Mouse (Mus musculus): ENCODE measurements around the gene Mapk14. TPM values are rescaled to one million over a fixed set of nuclear protein-coding genes. Genes with fewer than 3 reads are reported as not detected.
"Not testable (repeated sequence)": the region's sequence is repeated elsewhere in the genome, so short reads cannot be mapped to it uniquely, and the experiment has no call there.

Mapk14 gene
- polyA plus RNA-seq, 1 experiment from 2014 or later = 30.0 TPM

- WGBS = 86% methylated on average over 6 of the region's 7 CpGs
- Histone ChIP-seq H3K4me2 (ENCODE audit: low read depth, low read length) (no peak overlapping the region), H3K9me3 (ENCODE audit: control insufficient read depth, low read length) (no peaks in the 10 kb centered on the region), H3K4me1 (ENCODE audit: control insufficient read depth, insufficient read depth, low read length) (no peaks in the 10 kb centered on the region), H3K27me3 (ENCODE audit: control insufficient read depth, insufficient read depth, low read length) (no peaks in the 10 kb centered on the region), H3K9ac (replicated peaks; ENCODE audit: low read depth, low read length) (no peak overlapping the region), H3K27ac (ENCODE audit: low read depth, low read length) (no peak overlapping the region), H3K36me3 (ENCODE audit: control insufficient read depth, insufficient read depth, low read length) (peaks cover 7% of the 10 kb centered on the region), H3K4me3 (ENCODE audit: low read depth, low read length) (no peak overlapping the region)
- ATAC-seq (ENCODE audit: low read depth) = no peak
These were observed 24.9 kb downstream of the Mapk14 start for GRCm38 (mm10) chr17:28715832-28716548.

- 90% methylated on average over 3 of the region's 3 CpGs for WGBS
- no peak overlapping the region for H3K27ac ChIP-seq (ENCODE audit: low read depth, low read length)
These were observed 26.4 kb downstream of the Mapk14 start for GRCm38 (mm10) chr17:28717535-28717934.

GRCm38 (mm10) chr17:28725783-28726182 is 34.7 kb downstream of the Mapk14 start, which contains the start of gene AC170998.1:
Gene AC170998.1 (plus strand): TSS chr17:28726083.
- Histone ChIP-seq H3K36me3 (ENCODE audit: control insufficient read depth, insufficient read depth, low read length) (peaks cover 25% of the 10 kb centered on the region), H3K4me2 (ENCODE audit: low read depth, low read length) (no peak within 1 kb of the TSS), H3K9me3 (ENCODE audit: control insufficient read depth, low read length) (no peaks in the 10 kb centered on the region), H3K4me1 (ENCODE audit: control insufficient read depth, insufficient read depth, low read length) (no peaks in the 10 kb centered on the region), H3K27me3 (ENCODE audit: control insufficient read depth, insufficient read depth, low read length) (no peaks in the 10 kb centered on the region), H3K27ac (ENCODE audit: low read depth, low read length) (no peak within 1 kb of the TSS), H3K4me3 (ENCODE audit: low read depth, low read length) (no peak within 1 kb of the TSS), H3K9ac (replicated peaks; ENCODE audit: low read depth, low read length) (no peak within 1 kb of the TSS)
- WGBS = 98% methylated on average over 4 of the region's 4 CpGs
- ATAC-seq (ENCODE audit: low read depth) = no peak

More at GRCm38 (mm10) chr17:28717535-28717934, 26.4 kb downstream of the Mapk14 start:
- no peaks in the 10 kb centered on the region for H3K9me3 ChIP-seq (ENCODE audit: control insufficient read depth, low read length)
- H3K9ac ChIP-seq (replicated peaks; ENCODE audit: low read depth, low read length) = no peak overlapping the region
- H3K4me2 ChIP-seq (ENCODE audit: low read depth, low read length) = no peak overlapping the region
- H3K36me3 ChIP-seq (ENCODE audit: control insufficient read depth, insufficient read depth, low read length) = peaks cover 7% of the 10 kb centered on the region
- no peaks in the 10 kb centered on the region for H3K27me3 ChIP-seq (ENCODE audit: control insufficient read depth, insufficient read depth, low read length)
- no peak overlapping the region for H3K4me3 ChIP-seq (ENCODE audit: low read depth, low read length)
- no peaks in the 10 kb centered on the region for H3K4me1 ChIP-seq (ENCODE audit: control insufficient read depth, insufficient read depth, low read length)
- ATAC-seq (ENCODE audit: low read depth) = no peak

DNA sequence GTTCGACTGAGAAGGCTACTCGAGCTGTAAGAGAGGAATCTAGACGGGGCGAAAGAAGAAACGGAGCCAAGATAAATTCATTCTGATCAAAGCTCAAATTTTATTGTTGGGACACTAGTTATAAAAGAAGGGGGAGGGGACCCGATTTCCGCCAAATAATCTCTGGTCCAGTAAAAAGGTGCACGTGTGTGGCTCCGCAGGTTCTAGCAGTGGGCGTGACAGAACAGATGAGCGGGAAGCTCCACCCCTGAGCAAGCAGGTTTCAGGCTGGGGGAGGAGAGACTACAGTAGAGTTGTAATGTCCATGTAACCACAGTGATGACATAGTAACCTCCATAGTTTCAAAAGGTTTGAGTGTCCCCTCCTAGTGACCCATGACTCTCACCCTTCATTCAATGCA is 36.4 kb downstream of the Mapk14 start:
- not testable (repeated sequence) for H3K27me3 ChIP-seq (ENCODE audit: control insufficient read depth, insufficient read depth, low read length)
- WGBS = 92% methylated on average over 11 of the region's 11 CpGs

DNA sequence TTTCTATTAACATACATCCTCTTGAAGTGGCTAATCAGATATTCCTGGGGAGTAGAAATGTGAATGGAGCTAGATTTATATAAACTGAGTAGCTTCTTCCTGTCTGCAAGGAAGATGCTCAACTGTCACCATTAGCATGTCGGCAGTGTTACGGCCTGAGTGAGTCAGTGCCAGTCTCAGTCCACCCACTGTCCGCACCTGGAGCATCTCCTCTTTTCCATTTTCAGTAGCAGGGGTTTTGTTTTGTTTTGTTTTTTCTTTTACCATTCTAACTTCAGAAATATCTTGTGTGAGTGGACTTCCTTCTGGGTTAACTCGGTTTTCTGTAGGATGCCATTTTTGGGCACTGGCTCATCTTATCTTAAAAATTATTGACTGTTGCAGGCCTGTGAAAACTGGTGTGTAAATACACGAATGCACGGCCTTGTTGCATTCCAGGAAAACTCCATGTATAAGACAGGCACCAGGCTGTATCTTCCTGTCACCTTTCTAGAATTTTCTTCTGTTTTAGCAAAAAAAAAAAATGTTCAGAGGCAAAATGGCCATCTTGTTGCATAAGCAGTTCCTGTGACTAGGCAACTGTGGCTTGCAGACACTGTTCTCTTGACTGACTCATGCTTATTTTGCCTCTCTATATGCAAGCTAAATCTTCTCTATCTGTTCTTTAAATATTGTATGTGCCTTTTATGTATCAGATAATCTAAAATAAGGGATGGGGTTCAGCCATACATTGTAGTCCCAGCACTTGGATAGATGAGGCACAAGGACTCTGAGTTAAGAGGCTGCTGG is 44.4 kb downstream of the Mapk14 start:
- H3K9ac ChIP-seq (replicated peaks; ENCODE audit: low read depth, low read length) = no peak overlapping the region
- H3K4me2 ChIP-seq (ENCODE audit: low read depth, low read length) = no peak overlapping the region
- no peaks in the 10 kb centered on the region for H3K27me3 ChIP-seq (ENCODE audit: control insufficient read depth, insufficient read depth, low read length)
- no peak overlapping the region for H3K27ac ChIP-seq (ENCODE audit: low read depth, low read length)
- peaks cover 4% of the 10 kb centered on the region; the same call in 1 of the 2 replicates for H3K36me3 ChIP-seq (ENCODE audit: control insufficient read depth, insufficient read depth, low read length)
- no peak overlapping the region for H3K4me3 ChIP-seq (ENCODE audit: low read depth, low read length)
- no peaks in the 10 kb centered on the region for H3K9me3 ChIP-seq (ENCODE audit: control insufficient read depth, low read length)
- no peak for ATAC-seq (ENCODE audit: low read depth)
- H3K4me1 ChIP-seq (ENCODE audit: control insufficient read depth, insufficient read depth, low read length) = no peaks in the 10 kb centered on the region
- 91% methylated on average over 6 of the region's 6 CpGs for WGBS

More for the DNA sequence above, 36.4 kb downstream of the Mapk14 start:
- ATAC-seq (ENCODE audit: low read depth); H3K9me3 ChIP-seq (ENCODE audit: control insufficient read depth, low read length); H3K4me2 ChIP-seq (ENCODE audit: low read depth, low read length); H3K27ac ChIP-seq (ENCODE audit: low read depth, low read length); H3K9ac ChIP-seq (replicated peaks; ENCODE audit: low read depth, low read length); H3K4me1 ChIP-seq (ENCODE audit: control insufficient read depth, insufficient read depth, low read length); H3K4me3 ChIP-seq (ENCODE audit: low read depth, low read length): not testable (repeated sequence)
- peaks cover 29% of the 10 kb centered on the region for H3K36me3 ChIP-seq (ENCODE audit: control insufficient read depth, insufficient read depth, low read length)

DNA sequence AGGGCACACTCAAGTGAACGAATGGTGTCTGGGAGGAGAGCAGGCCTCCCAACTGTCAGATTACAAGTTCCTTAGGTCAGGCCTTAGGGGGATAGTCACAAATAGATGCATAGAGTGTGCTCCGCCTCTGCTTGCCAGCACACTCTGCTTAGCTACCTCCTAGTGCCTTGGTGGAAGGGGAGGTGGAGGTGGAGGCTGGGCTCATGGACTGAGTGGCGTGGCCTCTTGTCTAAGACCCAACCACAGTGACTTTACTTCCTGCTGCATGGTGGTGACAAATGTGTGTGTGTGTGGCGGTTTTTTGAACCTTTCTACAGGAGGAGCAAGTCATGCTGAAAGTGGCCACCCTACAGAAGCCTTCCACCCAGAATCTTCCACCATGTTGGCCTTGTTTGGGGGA is 45.4 kb downstream of the Mapk14 start:
- peaks cover 2% of the 10 kb centered on the region; the same call in 1 of the 2 replicates for H3K36me3 ChIP-seq (ENCODE audit: control insufficient read depth, insufficient read depth, low read length)
- no peaks in the 10 kb centered on the region for H3K27me3 ChIP-seq (ENCODE audit: control insufficient read depth, insufficient read depth, low read length)
- H3K9me3 ChIP-seq (ENCODE audit: control insufficient read depth, low read length) = no peaks in the 10 kb centered on the region
- ATAC-seq (ENCODE audit: low read depth) = no peak
- H3K27ac ChIP-seq (ENCODE audit: low read depth, low read length) = no peak overlapping the region
- no peak overlapping the region for H3K4me3 ChIP-seq (ENCODE audit: low read depth, low read length)
- H3K4me1 ChIP-seq (ENCODE audit: control insufficient read depth, insufficient read depth, low read length) = no peaks in the 10 kb centered on the region
- H3K9ac ChIP-seq (replicated peaks; ENCODE audit: low read depth, low read length) = no peak overlapping the region
- no peak overlapping the region for H3K4me2 ChIP-seq (ENCODE audit: low read depth, low read length)
- 93% methylated on average over 4 of the region's 4 CpGs for WGBS

GRCm38 (mm10) chr17:28737973-28738372 is 46.8 kb downstream of the Mapk14 start:
- Histone ChIP-seq H3K4me2 (ENCODE audit: low read depth, low read length) (no peak overlapping the region), H3K4me1 (ENCODE audit: control insufficient read depth, insufficient read depth, low read length) (no peaks in the 10 kb centered on the region), H3K36me3 (ENCODE audit: control insufficient read depth, insufficient read depth, low read length) (peaks cover 12% of the 10 kb centered on the region), H3K4me3 (ENCODE audit: low read depth, low read length) (no peak overlapping the region), H3K27ac (ENCODE audit: low read depth, low read length) (no peak overlapping the region), H3K27me3 (ENCODE audit: control insufficient read depth, insufficient read depth, low read length) (no peaks in the 10 kb centered on the region), H3K9me3 (ENCODE audit: control insufficient read depth, low read length) (no peaks in the 10 kb centered on the region), H3K9ac (replicated peaks; ENCODE audit: low read depth, low read length) (no peak overlapping the region)
- 91% methylated on average over 4 of the region's 4 CpGs for WGBS
- ATAC-seq (ENCODE audit: low read depth) = no peak

DNA sequence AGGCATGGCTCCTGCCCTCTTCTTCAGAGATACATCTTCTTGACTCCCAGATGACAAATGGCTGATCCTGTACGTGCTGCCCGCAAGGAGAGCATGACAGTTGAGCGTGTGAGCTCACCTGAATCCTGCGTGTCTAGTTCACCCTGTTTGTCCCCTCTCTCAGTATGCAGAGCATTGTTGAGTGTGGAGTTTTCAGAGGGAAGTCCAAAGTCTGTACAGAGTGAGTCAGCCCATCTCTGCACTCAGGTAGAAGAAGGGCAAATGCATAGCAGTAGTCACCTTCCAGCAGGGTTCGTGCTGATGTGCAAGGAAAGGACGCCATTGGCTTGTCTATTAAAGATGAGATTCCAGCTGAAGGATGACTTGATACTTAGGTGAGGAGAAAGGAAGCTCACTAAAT is 48.1 kb downstream of the Mapk14 start:
- WGBS = 95% methylated on average over 6 of the region's 6 CpGs
- no peaks in the 10 kb centered on the region for H3K27me3 ChIP-seq (ENCODE audit: control insufficient read depth, insufficient read depth, low read length)
- peaks cover 23% of the 10 kb centered on the region for H3K36me3 ChIP-seq (ENCODE audit: control insufficient read depth, insufficient read depth, low read length)
- no peak overlapping the region for H3K9ac ChIP-seq (replicated peaks; ENCODE audit: low read depth, low read length)
- no peak overlapping the region for H3K4me2 ChIP-seq (ENCODE audit: low read depth, low read length)
- H3K4me1 ChIP-seq (ENCODE audit: control insufficient read depth, insufficient read depth, low read length) = no peaks in the 10 kb centered on the region
- no peak overlapping the region for H3K27ac ChIP-seq (ENCODE audit: low read depth, low read length)
- no peaks in the 10 kb centered on the region for H3K9me3 ChIP-seq (ENCODE audit: control insufficient read depth, low read length)
- no peak for ATAC-seq (ENCODE audit: low read depth)
- H3K4me3 ChIP-seq (ENCODE audit: low read depth, low read length) = no peak overlapping the region
